In genomic region chr9:45042056-45042720, GRCm38 (mm10) we compare ENCODE assay signal across 8 mouse cellular contexts. TPM values are rescaled to one million over a fixed set of nuclear protein-coding genes. Genes with fewer than 3 reads are reported as not detected.
DNase-seq lines count a peak whose midpoint lies in the region; ATAC-seq lines count a peak whose summit lies in the region.

No protein-coding gene starts in this region.

- H3K36me3 ChIP-seq in heart, embryonic 15.5 days = no peaks in the 10 kb centered on the region

- no peak overlapping the region for H3K27ac ChIP-seq in heart, embryonic 15.5 days

- WGBS in heart, embryonic 15.5 days = 2% methylated on average over 20 of the region's 20 CpGs

- no peaks in the 10 kb centered on the region for H3K9me3 ChIP-seq in heart, embryonic 15.5 days (replicated peaks)

- H3K4me2 ChIP-seq in heart, embryonic 15.5 days = peak overlapping the region; percentile 57

- peak; percentile 39 to 41 for DNase-seq in cerebellum, adult 18-20 months
- DNase-seq in cerebellum, adult 9-11 months = no peak
- peak; percentile 36 to 37 for DNase-seq in adrenal gland, adult 18-20 months (ENCODE audit: low spot score in 2 of 2)
- peak; percentile 86 to 91 for DNase-seq in kidney, postnatal 36 days
- DNase-seq in naive thymus-derived CD4-positive, alpha-beta T cell, adult 2 months (ENCODE audit: low read depth) = peak; percentile 27
- no peak for DNase-seq in natural killer cell, adult 2 months (ENCODE audit: low spot score in 2 of 2)

- H3K9ac ChIP-seq in heart, embryonic 15.5 days = peak overlapping the region; percentile 34; the same call in 1 of the 2 replicates

- H3K27me3 ChIP-seq in heart, embryonic 15.5 days = peaks cover 67% of the 10 kb centered on the region

- ATAC-seq in heart, embryonic 15.5 days (replicated peaks; ENCODE audit: insufficient number of reproducible peaks, insufficient read depth, low FRiP score, low read depth) = no peak
- no peak for ATAC-seq in megakaryocyte-erythroid progenitor cell, adult 5-6 weeks (replicated peaks; ENCODE audit: low FRiP score, low TSS enrichment, poor library complexity, severe bottlenecking)

- peak overlapping the region; percentile 39 for H3K4me3 ChIP-seq in heart, embryonic 15.5 days

- H3K4me1 ChIP-seq in heart, embryonic 15.5 days (replicated peaks) = peaks cover 19% of the 10 kb centered on the region

RNA-seq across cellular contexts. Expression of gene Mpzl2, which starts 2.6 kb away (rescaled TPM):
- total RNA-seq in adrenal gland, adult 18-20 months (2021) = 10 to 100 TPM; 10.5 to 12.9 TPM
- polyA plus RNA-seq in heart, embryonic 15.5 days (2015; fragmentation: Nextera tagmentation; extraction: Ambion mirVana) = 1.1 and 7.4 TPM in 2 replicates
- 0.77 TPM in 1 of 2 replicates, not detected in the other for total RNA-seq in megakaryocyte-erythroid progenitor cell, adult 5-6 weeks (2014; fragmentation: Nextera tagmentation)
- not detected in 2 replicates for total RNA-seq in megakaryocyte-erythroid progenitor cell, adult 5-6 weeks (2017)

RNA-seq across cellular contexts. Expression of gene Mpzl3, which starts 12.8 kb away (rescaled TPM):
- 1 to 10 TPM; 7.3 to 9.1 TPM for total RNA-seq in adrenal gland, adult 18-20 months (2021)
- 1.4 and 1.6 TPM in 2 replicates for polyA plus RNA-seq in heart, embryonic 15.5 days (2015; fragmentation: Nextera tagmentation; extraction: Ambion mirVana)
- not detected in 2 replicates for total RNA-seq in megakaryocyte-erythroid progenitor cell, adult 5-6 weeks (2014; fragmentation: Nextera tagmentation)
- 0.65 TPM in 1 of 2 replicates, not detected in the other for total RNA-seq in megakaryocyte-erythroid progenitor cell, adult 5-6 weeks (2017)

RNA-seq across cellular contexts. Expression of gene Cd3e, which starts 32.8 kb away (rescaled TPM):
- total RNA-seq in adrenal gland, adult 18-20 months (2021) = 1 to 10 TPM in 1 of 2 experiments, under 1 TPM in 1; 0.27 to 2.0 TPM
- 2.9 and 43.3 TPM in 2 replicates for polyA plus RNA-seq in heart, embryonic 15.5 days (2015; fragmentation: Nextera tagmentation; extraction: Ambion mirVana)
- 10.5 and 20.5 TPM in 2 replicates for total RNA-seq in megakaryocyte-erythroid progenitor cell, adult 5-6 weeks (2014; fragmentation: Nextera tagmentation)
- total RNA-seq in megakaryocyte-erythroid progenitor cell, adult 5-6 weeks (2017) = not detected in 2 replicates

RNA-seq across cellular contexts. Expression of gene Jaml, which starts 36.8 kb away (rescaled TPM):
- 1 to 10 TPM; 3.3 to 6.8 TPM for total RNA-seq in adrenal gland, adult 18-20 months (2021)
- polyA plus RNA-seq in heart, embryonic 15.5 days (2015; fragmentation: Nextera tagmentation; extraction: Ambion mirVana) = 0.19 and 0.71 TPM in 2 replicates
- 0.79 and 0.81 TPM in 2 replicates for total RNA-seq in megakaryocyte-erythroid progenitor cell, adult 5-6 weeks (2014; fragmentation: Nextera tagmentation)
- 0.61 and 0.94 TPM in 2 replicates for total RNA-seq in megakaryocyte-erythroid progenitor cell, adult 5-6 weeks (2017)

Comparison
In these comparisons a context has a peak if more than half of its experiments do, and no peak if none do; other contexts are left out.
1. DNase-seq: peak in cerebellum, adult 18-20 months (2 of 2), adrenal gland, adult 18-20 months (2 of 2), kidney, postnatal 36 days (2 of 2) and naive thymus-derived CD4-positive, alpha-beta T cell, adult 2 months (single experiment); none in cerebellum, adult 9-11 months (single experiment) and natural killer cell, adult 2 months (0 of 2).
2. RNA of gene Mpzl2, which starts 2.6 kb away (total RNA-seq): 10.5 to 12.9 TPM in adrenal gland, adult 18-20 months; 0.77 TPM in megakaryocyte-erythroid progenitor cell, adult 5-6 weeks; every median in the first group is over 4 times any median in the second.
3. RNA of gene Mpzl3, which starts 12.8 kb away (total RNA-seq): 7.3 to 9.1 TPM in adrenal gland, adult 18-20 months; 0.65 TPM in megakaryocyte-erythroid progenitor cell, adult 5-6 weeks; every median in the first group is over 4 times any median in the second.